Mouse (Mus musculus): ENCODE measurements at regions not wholly inside any gene's neighbourhood (a gene's known extent, or its start where the extent isn't known, plus 50 kb on each side); places are given as distances from the start of the nearest gene placed in this dataset.

GRCm38 (mm10) chr1:154995778-154996390, 103.6 kb downstream of the Ier5 start:
- DNase-seq: no peak

DNA sequence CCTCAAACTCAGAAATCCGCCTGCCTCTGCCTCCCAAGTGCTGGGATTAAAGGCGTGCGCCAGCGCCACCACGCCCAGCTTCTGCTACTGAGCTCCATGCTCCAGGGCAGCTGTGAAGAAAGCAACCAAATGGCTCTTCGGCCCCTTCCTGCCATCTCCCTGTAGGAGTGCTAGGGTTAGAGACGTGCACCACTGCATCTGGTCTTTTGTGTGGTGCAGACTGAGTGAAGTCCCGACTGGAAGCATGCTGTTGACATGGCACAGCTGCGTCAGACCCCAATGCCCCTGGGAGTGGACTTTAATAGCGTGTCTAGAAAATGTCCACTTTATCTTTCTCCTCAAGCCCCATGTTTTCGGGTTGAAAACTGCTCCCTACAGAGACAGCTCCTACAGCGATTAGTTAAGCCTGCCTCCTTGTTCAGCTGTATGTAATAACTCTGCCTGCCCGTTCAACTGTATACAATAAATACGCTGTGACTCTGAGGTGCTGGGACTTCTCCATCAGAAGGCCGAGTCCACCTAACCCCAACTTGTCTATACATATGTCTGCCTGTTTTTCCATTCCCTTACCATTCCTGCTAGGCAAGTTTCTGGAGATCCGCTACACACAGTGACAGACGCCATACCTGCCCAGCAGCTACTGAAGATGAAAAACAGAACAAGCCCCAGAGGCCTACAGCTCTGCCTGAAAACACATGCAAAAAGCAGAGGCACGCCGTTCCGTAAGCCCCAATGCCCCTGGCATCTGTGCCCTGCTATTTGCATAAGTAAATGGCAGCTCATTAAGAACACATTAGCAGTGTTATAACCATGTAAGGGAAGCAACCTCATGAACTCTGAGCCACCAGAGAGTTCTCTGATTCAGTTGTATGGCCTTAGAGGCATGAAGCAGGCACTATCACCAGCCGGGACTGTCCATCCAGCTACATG, 105.2 kb downstream of the Ier5 start:
- DNase-seq: no peak

GRCm38 (mm10) chr1:154983325-154983724, 99.0 kb upstream of the Cacna1e start:
- no peak for DNase-seq

GRCm38 (mm10) chr1:154982836-154983235, 98.5 kb upstream of the Cacna1e start:
- DNase-seq: no peak

DNA sequence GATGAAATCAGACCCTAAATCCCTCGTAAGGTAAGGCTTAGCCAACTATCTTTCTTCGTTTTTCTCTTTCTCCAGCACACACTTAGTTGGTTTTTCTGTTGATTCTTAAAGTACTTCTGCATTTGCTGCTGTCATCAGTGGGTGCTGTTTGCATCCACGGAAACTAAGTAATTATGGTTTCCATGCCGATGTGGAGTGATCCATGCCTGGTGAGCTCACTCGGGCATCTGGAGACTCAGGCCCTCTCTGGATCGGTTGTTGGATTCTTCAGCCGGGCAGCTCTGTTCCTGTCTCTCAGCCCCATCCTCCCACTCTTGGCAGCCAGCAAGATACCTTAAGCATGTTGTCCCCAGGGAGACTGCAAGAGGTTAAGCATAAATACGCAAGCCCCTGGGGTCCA, 97.4 kb upstream of the Cacna1e start:
- DNase-seq: no peak

DNA sequence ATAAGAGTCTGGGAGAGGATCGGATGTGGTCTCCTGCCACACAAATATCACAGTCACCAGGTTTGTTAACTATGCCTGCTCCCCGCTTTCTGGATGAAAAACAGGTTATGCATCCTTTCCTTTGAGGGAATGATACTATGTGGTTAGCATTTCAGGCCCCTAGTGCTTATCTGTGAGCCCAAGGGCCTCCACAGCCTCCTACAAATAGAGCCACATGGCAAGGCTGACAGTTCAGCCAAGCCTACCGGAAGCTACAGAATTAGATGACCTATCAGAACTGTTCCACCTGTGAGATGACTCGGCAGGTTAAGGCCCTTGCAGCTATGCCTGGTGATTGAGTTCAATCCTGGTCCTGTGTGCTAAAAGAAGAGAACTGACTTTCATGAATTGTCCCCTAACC, 91.4 kb upstream of the Cacna1e start:
- DNase-seq: no peak

GRCm38 (mm10) chr1:154961271-154961670, 77.0 kb upstream of the Cacna1e start:
- no peak for DNase-seq

DNA sequence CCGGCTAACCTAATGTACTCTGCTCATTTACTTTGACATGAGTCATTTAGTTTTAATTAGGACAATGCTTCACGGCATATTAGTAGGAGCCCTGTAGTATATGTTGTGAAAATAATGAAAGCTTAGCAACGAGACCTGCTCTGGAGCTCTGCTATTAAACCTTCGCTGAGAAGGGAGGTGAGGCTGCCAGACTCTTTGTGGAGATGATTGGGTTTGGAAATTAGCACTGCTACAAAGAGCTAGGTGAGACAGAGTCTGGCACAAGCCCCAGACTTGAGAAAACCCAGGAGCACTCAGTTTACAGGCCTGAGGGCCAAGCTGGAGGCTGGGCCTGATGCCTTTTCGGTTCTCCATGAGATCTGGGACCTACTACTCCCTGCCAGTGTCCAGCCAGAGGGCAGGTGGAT, 72.3 kb upstream of the Cacna1e start:
- DNase-seq: no peak

GRCm38 (mm10) chr1:154952679-154953078, 68.4 kb upstream of the Cacna1e start:
- no peak for DNase-seq

All from B cell, adult 2 months (primary cell).